Mouse (Mus musculus): ENCODE results near the gene Gm20388. TPM values are rescaled to one million over a fixed set of nuclear protein-coding genes. Genes with fewer than 3 reads are reported as not detected.
A peak's percentile ranks its signal among the peaks of the same experiment; 100 is the strongest.

Gene Gm20388
- total RNA-seq, 2 experiments from 2014 or later, result 12.7 TPM; not detected in 1

DNA sequence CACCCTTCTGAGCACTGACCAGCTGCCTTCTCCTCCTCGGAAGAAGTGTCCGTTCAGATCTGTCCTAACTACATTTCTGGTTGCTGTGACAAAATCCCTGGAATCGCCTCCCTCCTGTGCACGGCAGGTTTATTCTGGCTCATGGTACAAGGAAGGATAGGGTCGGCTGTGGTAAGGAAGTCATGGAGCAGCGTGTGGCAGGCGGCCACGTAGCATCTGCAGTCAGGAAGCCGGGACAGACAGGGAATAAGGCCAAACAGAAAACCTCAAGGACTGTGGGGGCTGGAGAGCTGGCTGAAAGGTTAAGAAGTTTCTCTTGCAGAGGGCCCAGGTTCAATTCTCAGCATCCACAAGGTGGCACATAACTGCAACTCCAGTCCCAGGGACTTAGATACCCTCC lies 2271.3 kb downstream of the Gm20388 start:
- DNase-seq, result no peak

DNA sequence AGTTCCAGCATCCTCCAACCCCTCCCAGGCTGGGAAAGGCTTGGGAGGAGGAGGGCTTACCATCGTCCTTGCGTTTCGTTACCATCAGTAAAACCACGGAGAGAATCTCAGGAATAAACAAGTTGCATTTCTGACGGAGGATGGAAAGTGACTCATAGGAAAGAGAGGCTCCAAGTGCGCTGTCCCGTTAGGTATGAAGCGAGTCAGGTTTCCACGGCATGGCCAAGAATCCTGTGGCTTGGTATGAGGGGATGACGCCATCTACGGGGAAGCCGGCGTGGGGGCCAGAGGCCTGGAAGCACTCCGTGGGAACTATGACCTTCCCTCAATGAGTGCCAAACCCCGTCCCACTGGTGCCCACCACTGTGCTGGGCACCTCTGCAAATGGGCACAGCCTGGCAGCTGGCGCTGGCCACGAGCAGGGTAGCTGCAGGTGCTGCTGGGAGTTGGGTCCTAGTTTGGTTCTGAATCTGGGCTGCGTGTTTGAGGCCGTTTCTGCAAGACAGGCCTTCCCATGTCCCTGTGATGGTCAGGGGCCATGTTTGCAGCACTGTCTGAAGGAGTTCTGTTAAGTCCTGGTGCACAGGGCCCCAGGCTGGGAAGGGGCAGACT lies 2275.8 kb downstream of the Gm20388 start:
- no peak for DNase-seq

DNA sequence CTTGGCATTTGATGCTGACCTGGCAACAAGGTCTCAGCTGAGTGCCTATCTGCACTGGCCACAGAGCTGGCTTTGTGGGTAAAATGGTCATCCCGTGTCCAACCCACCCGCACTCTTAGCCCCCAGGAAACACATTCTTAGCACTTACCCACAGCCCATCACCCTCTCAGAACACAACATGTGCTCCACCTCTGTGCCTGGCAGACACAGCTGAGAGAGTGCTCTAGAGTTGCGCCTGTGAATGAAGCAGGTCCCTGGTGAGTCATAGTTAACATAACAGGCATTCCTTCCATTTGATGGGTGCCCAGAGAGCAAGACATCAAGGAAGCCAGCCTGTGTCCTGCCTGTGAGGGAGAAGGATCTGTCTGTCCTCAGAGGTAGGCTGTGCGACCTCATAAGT lies 2276.6 kb downstream of the Gm20388 start:
- no peak for DNase-seq

DNA sequence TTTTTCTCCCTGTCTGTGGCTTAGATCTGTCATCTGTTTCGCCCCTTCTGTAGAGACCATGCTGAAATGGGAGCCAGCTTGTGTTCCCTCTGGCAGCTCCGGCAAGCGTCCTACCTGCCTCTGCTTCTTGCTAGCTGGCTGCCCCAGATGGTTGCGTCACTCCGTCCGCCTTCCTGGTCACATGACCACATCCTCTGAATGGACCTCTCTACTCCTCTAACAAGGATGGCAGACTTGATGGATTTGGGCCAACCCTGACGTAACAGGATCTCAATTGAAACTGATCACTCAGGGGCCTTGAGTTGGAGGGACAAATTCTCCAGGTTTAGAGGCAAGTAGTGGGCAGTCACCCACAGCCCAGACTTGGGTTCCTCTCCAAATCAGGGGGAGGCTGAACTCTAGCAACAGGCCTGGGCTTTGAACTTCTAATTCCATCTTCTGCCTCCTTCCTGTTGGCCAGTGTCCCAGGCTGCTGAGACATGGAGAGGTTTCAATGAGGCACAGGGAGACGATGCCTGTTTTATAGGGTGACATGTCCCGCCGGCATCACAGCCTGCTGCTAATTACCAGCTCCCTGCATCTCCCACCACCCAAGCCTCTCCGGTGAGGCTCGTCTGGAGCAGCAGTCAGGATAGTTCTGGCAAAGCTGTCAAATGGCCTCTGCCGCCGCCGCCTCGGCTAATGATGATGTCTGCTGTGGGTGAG lies 2279.9 kb downstream of the Gm20388 start:
- peak; percentile 31 to 41 for DNase-seq

DNA sequence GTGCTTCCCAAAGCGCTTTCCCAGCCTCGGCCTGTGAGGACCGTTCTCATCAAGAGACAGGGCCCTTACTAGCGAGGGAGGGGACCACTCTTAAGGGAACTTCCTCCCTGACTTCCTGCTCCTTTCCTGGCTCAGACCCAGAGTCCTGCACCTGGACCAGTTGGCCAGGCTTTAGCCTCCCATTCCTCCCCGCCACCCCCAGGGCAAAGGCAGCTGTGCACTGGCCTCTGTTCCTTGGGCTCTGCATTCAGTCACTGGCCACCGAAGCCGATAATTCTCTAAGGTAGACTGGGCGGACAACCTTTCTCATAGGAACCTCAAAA lies 2280.4 kb downstream of the Gm20388 start:
- no peak for DNase-seq

DNA sequence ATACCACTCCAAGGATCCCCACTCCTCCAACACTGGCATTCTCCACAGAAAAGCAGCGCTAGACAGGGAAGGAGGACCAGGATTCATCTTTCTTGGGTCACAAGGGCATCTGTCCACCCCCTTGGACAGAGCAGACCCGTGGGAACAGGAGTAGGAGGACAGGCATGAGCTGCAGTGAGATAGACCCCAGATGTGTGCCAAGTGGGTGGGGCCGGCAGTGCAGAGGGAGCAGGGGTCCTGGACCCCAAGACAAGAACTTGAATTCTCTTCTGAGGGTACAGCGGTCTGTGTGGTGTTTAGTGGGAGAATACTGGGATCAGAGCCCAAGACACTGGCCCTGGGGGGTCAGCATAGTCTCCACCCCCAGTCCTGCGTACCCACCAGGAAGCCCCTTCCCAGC lies 2282.1 kb downstream of the Gm20388 start:
- no peak for DNase-seq

DNA sequence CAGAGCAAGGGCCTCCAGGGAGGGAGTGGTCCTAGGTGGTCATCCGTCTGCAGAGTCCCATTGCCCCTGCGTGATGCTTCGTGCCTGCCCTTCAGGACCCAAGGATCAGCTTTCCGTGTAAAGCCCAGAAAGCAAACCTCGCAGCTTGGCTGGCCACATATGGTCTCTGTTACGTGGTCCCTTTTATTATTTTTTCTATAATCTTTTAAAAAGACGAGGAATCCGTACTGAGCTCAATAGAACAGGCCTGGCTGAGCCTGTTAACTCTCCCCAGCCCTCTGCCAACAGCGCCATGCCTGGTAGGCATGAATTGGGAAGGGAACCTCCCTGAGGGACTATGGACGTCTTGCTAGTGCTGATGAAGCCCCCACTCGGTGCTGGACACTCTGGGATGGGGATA lies 2282.9 kb downstream of the Gm20388 start:
- no peak for DNase-seq

DNA sequence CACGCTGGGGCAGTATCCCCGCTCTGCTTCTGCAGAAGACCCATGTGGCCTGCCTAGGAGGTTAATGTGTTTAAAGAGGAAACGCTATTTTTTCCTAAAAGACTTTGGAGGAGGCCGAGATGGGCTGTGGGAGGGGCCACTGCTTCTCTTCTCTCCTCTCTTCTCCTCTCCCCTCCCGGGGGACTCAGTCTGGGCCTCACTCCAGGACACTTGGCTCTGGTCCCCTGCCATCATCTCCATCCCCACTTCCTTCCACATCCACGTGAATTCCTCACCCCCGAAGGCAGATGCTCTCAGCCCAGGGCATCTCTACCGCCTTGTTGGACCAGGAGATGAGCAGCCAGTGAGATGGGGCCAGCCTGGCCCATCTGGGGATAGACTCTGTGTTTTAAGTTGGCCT lies 2283.8 kb downstream of the Gm20388 start:
- DNase-seq, result peak; percentile 21 to 23

DNA sequence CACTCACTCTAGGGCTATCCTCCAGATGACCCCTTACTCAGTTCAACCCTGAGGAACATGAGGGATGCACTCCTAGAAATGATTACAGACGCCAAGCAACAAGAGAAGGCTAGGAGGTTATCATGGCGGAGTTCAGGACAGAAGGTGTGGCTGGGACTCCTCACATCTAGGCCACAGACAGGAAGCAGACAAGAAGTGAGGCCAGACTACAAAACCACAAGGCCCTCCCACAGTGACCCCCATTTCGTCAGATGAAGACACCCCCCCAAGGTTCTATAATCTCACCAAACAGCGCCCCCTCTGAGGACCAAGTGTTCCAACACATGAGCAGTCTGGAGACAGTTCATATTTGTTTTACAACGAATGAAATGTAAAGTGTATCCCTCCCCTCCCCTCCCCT lies 2286.7 kb downstream of the Gm20388 start:
- DNase-seq, result no peak

DNA sequence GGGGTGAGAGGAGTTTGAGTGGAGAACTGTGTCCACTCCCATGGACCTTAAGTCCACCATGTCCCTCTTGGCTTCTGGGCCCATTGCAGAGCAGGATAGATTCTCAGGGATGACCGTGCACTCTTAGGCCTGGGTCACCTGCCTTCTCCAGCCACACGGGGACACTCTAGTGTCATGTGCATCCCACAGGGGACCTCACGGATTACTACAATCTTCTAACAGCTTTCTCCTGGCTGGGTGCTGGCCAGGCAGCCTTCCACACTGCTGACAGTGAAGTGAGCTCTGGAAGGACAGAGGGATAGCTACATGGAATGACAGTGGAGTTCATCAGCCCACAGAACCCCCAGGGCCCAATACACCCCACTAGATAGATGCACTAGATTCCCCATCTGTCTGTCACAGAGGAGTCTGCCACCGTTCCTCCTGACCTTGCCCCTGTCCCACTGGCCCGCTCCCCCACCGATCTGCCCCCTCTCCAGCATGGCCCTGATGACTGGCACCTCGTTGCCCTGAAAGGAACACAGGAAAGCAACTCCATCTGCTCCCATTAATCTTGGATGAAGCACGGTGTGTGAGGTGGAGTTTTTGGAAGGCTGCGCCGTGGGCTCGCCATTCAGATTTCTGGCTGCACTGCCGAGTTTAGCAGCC lies 2287.9 kb downstream of the Gm20388 start:
- no peak for DNase-seq

DNA sequence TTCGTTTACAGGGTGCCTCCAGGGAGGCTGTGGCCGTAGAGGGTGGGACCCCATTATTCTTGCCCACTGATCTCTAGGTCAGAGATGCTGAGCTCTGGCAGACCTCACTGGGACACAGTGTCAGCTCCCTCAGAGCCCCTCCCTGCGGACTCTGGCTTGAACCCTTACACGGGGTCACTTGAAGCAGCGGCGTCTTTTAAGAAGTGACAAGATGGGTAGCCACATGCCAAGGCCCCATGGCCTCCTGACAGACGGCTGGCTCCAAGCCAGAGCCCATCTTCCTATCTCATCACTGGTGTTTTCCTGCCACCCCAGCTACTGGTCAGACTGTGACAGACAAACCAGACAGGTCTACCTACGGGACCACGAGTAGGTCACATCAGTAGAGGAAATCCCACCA lies 2288.6 kb downstream of the Gm20388 start:
- no peak for DNase-seq

DNA sequence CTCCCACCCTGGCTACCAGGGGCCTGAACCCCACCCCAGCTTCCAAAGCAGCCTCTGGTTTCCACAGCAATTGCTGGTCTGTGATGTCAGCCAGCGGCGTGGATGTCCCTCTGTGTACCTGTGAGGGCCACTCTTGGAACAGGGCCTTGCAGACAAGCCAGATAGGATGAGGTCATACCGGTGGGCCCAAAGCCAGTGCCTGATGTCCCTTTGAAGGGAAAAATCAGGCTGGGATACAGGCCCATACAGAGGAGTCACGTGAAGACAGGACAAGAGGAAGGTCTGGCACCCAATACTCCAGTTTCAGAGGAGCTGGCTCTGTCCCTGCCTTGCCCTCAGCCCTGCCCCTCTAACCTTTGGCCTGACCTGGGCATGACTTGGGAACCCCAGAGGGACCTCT lies 2289.2 kb downstream of the Gm20388 start:
- no peak for DNase-seq

DNA sequence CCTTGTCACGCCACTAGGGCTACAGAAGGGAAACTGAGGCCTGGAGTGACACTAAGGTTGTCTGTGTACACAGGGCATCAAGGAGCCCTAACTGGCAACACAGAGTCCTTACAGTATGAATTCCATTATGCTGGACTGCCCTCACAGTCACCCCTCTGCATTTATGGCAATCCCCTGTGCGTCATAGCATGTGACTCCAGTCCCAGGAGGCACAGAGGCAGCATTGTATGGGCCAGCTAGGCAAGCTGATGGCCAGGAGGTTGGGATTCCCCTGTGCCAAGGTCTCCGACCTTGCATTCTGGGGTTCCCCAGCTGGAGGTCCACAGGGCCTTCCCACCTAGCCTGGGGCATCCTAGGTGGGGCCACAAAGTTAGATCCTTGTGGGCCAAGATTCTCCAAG lies 2300.9 kb downstream of the Gm20388 start:
- no peak for DNase-seq

DNA sequence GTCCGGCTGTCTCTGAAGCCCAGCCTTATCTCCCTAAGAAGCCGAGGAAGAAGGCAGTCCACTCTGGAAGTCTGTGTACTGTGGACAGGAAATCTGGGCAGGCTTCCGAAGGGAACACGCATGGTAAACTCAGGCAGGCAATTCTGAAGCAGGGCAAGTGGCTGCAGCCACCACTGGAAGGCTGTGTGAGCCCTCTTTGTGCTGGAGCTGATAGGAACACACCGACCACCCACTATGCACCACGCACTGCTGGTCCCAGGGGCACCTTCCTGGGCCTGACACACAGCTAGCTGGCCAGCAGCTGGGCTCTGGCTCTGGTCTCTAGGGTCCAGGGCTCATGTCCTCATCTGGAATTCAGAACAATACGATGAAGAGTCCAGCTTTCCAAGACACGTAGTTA lies 2305.0 kb downstream of the Gm20388 start:
- DNase-seq, result no peak

DNA sequence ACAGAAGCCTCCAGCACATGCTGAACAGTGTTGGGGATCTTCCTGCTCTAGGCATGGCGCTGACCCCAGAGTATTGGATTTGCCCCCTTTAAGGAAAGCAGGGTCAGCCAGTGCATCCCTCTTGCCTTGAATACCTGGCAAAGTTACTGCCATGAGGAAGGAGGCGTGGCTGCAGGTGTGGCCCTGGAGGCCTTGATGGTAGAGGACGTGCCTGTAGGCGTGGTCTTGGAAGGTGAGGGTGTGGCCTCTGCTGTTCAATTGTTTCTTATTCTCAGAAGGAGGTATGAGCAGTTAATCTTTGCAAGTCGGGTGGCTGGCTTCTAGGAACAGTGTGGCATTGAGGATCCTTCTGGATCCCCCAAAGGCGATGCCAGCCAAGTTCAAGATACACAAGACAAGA lies 2305.8 kb downstream of the Gm20388 start:
- no peak for DNase-seq

DNA sequence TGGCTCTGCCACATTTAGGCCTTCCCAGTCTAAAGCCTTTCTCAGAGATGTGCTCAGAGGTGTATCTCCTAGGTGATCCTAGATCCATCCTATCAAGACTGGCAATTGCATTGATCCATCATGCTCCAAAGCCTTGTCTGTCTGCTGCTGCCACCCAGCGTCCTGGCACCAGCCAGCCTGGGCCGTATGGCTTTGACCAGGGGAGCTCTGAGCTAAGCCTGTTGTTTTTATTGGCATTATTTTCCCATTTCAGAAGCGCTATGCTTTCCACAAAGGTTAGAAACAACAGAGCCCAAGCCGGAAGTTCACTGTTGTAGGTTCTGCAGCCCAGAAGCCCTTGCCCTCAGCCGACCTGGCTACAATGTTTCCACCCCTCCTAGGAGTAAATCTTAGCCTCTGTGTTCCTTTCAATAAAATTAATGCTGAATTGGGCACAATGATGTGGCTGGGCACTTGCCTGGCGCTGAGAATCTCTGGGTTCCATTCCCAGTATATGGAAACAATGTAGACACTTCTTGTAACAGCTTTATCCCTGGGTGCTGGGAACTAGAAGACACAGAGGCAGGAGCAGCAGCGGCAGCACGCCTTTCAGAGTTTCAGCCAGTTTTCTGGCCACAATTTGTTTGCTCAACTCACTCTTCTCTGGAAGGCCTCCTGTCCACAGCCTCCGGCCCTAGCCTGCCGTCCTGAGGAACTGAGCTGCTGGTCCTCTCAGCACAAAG lies 2307.0 kb downstream of the Gm20388 start:
- DNase-seq, result no peak

DNA sequence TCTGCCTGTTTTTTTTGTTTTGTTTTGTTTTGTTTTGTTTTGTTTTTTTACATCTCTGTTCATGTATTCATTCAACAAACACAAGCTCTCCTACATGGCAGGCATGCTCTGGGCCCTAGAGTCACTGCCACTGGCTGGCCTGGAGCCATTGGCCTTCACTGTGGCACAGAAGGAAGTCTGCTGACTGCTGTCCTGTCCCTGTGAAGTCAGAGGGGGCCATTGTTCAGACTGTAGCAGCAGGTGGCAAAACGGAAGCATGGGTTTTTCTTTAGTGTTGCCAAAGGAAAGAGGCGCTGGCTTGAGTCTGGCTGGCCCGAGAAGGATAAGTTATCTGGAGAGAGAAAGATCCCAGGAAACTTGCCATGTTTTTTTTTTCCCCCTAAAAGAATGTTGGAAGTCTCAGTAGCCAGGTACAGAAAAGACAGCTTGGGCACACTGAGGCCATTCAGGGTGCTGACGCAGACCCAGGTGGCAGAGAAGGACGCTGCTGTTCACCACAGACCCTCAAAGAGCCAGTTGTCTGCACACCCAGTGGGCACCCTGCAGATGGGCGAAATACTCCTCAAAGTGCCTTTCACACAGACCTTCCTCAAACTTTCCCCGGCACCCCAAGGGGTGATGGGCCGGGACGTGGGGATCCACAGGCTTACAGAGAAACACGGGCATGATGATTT lies 2313.5 kb downstream of the Gm20388 start:
- peak; percentile 17 to 32 for DNase-seq

DNA sequence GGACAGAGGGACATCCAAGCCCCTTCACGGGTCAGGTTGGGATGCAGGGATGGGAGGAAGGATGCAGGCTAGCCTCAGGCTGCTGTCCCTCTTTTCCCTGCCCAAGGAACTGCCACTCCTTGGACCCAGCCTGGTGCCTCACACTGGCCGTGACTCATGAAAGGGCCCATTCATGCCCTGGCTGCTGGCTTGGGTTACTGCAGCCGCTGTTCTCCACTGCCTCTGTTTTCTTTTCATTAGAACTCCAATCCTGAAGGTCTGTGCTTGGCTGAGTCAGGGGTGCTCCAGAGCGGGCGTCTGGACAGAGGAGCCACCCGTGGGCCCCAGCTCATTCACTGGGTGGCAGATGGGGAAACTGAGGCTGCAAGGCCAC lies 2314.0 kb downstream of the Gm20388 start:
- DNase-seq, result peak; percentile 51 to 55

DNA sequence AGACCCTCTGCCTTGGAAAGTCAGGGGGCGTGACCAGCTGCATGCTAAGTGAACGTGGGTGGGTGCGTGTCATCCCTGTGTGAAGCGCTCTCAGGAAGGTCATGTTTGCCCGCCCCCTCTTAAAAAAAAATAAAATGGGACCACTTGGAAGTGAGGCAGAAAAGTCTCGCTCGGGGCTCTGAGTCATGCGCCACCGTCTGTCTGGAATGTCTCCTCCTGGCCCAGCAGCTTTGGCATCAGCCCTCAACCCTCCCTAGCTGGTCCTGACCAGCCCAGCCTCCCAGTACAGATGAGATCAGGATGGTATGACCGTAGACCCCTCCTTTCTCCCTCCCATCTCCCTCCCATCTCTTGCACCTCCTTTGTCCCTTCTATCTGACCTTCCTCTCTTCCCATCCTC lies 2314.8 kb downstream of the Gm20388 start:
- no peak for DNase-seq

DNA sequence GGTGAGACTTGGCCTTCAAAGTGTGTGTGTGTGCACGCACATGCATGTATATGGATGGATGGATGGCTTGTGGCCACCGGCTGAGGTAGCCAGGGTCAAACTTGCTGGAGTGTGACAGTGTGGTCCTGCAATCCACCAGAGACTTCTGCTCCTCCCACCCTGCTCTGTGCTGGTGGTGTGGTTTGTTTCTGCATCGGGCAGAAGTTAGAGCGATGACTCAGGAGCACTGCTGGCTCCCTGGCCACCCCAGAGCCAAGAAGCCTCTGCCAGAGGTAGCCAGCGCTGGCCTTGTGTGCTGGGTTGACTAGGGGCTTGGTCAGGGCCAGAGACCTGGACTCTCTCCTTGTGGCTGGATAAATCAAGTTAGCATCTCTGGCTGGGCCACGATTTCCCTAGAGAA lies 2316.7 kb downstream of the Gm20388 start:
- no peak for DNase-seq

DNA sequence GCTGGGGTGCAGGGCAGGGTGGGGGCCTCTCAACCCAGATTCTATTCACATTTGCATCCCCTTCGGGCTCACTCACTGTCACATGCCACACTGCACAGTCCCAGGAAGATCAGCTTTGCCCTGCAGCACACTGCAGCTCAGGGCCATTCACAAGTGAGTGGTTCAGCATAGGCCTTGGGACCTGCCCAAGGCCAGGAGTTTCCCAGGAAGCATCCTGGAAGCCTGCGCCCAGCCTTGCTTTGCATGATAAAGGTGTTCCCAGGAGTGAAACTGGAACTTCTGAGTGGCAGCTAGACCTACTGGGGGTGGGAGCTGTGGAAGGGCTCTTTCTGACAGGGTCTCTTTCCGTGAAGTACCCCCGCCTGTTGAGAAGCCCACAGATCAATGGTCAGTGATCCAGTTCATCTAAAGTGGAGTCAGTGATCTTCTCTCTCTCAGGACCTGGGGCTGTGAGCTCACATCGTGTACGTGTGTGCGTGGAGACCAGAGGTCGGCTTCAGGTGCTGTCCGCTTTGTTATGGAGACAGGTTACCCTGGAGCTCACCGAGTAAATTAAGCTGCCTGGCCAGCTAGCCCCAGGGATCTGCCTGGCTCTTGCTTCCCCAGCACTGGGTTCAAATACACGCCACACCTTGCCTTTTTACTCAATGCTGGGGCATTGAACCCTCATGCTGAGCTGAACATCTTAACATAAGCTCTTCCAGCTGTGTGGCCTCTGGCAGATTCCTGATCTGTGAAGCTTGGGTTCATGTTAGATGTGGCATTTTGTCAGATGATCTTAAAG lies 2318.3 kb downstream of the Gm20388 start:
- DNase-seq, result no peak
